Mouse (Mus musculus) midbrain, embryonic 10.5 days (tissue): ENCODE measurements around the gene Gm20388. TPM values are rescaled to one million over a fixed set of nuclear protein-coding genes. Genes with fewer than 3 reads are reported as not detected.

Experiments
- DNase-seq: peaks from one replicate; pipeline ENCODE4 v3.0.0-alpha.2; 2017; ENCODE audit warnings: low spot score
- H3K27ac ChIP-seq: fragments of 300-500 bp; sonication (generic); replicated peaks from 2 replicates; pipeline ENCODE4 v1.5.1; 2016; ENCODE audit warnings: mild to moderate bottlenecking
- H3K27me3 ChIP-seq: fragments of 300-500 bp; sonication (generic); 2 replicates; pipeline ENCODE4 v1.6.1; 2016; ENCODE audit warnings: low read depth, mild to moderate bottlenecking; ENCODE audit not compliant: poor library complexity, severe bottlenecking
- H3K36me3 ChIP-seq: fragments of 300-500 bp; sonication (generic); 2 replicates; pipeline ENCODE4 v1.6.1; 2016; ENCODE audit warnings: mild to moderate bottlenecking, moderate library complexity
- H3K4me1 ChIP-seq: fragments of 300-500 bp; sonication (generic); 2 replicates; pipeline ENCODE4 v1.6.1; 2016
- H3K4me3 ChIP-seq: fragments of 300-500 bp; sonication (generic); 2 replicates; pipeline ENCODE4 v1.5.1; 2016; ENCODE audit warnings: mild to moderate bottlenecking, moderate library complexity
- H3K9me3 ChIP-seq: fragments of 300-500 bp; sonication (generic); replicated peaks from 2 replicates; pipeline ENCODE4 v1.6.1; 2016; ENCODE audit warnings: mild to moderate bottlenecking
- WGBS: fragments of 180-500 bp; shearing (Covaris S2); methylation state at CpG from one replicate; pipeline ENCODE4 v1.1.7; 2016; 5-methylcytosine and 5-hydroxymethylcytosine counted together
- polyA plus RNA-seq: library from polyadenylated mRNA; unstranded; fragments of >200 nt; fragmentation: Nextera tagmentation; extraction: Ambion mirVana; gene quantifications from 2 replicates; pipeline ENCODE4 v1.2.1, GENCODE M21; 2016

The Gm20388 gene
- polyA plus RNA-seq, 1 experiment from 2014 or later, result 7.1 TPM

DNA sequence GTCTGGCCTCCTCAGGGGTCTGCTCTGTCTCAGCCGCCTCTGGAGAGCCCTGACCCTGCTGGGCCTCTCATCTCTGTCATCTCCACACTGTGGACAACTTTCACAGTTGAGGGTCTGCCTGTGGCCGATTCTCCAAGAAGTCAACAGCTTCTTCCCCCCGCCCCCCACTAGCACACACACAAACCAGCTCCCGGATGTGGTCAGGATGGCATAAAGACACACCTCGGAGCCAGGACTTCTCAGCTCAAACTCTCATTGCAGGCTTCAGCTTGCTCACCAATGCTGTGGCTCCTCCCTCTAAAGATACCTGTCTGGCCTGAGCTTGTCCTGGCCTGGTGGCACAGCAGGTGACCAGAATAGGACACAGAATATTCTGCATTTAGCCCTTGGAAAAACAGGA, 977.4 kb downstream of the Gm20388 start:
- Histone ChIP-seq H3K4me1 (peaks cover 19% of the 10 kb centered on the region), H3K27ac (no peak overlapping the region), H3K4me3 (no peak overlapping the region), H3K9me3 (no peaks in the 10 kb centered on the region), H3K36me3 (no peaks in the 10 kb centered on the region), H3K27me3 (peaks cover 100% of the 10 kb centered on the region)
- 60% methylated on average over 5 of the region's 5 CpGs for WGBS
- DNase-seq, result no peak

DNA sequence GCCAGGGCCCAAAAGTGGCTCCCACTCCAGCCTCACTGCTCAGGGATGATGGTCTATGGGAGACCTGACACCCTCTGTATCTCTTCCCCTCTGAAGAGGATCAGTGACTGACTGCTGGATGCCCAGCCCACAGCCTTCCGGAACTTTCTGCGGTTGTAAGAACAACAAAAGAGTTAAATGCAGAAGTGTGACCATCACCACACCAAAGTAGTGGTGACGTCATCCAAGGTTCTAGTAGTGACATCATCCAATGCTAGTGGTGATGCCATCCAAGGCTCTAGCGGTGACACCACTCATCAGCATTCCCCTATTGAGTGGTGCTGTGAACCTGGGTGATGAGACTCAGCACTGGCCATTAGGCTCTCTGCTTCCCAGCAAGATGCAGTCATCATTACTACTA, 978.5 kb downstream of the Gm20388 start:
- no peak overlapping the region for H3K4me3 ChIP-seq
- H3K9me3 ChIP-seq, result no peaks in the 10 kb centered on the region
- no peak for DNase-seq
- H3K36me3 ChIP-seq, result no peaks in the 10 kb centered on the region
- peaks cover 100% of the 10 kb centered on the region for H3K27me3 ChIP-seq
- H3K4me1 ChIP-seq, result peaks cover 21% of the 10 kb centered on the region
- no peak overlapping the region for H3K27ac ChIP-seq
- WGBS, result 89% methylated on average over 4 of the region's 4 CpGs

DNA sequence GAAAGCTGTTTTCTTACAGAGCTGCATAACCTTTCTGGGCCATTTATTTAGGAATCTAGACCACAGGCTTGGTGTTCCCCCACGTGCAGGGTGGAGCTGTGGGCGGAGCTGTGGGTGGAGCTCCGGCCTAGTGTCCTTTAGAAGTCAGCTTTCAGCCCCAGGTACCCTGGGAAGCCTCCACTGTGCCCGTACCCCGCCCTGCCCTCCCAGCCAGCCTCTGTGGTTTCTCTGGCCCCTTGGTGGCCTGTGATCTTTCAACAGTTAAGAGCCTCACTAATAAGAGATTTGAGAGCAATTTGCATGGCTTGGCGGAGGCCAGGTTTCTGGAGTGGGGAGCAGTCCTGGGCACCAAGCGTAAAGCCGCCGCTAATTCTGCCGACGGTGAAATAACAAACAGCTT, 979.4 kb downstream of the Gm20388 start:
- Histone ChIP-seq H3K27me3 (peaks cover 100% of the 10 kb centered on the region), H3K36me3 (no peaks in the 10 kb centered on the region), H3K9me3 (no peaks in the 10 kb centered on the region), H3K4me3 (peak overlapping the region; percentile 32; the same call in 1 of the 2 replicates), H3K4me1 (peaks cover 30% of the 10 kb centered on the region), H3K27ac (no peak overlapping the region)
- 2% methylated on average over 11 of the region's 11 CpGs for whole genome bisulfite sequencing
- DNase-seq, result no peak

DNA sequence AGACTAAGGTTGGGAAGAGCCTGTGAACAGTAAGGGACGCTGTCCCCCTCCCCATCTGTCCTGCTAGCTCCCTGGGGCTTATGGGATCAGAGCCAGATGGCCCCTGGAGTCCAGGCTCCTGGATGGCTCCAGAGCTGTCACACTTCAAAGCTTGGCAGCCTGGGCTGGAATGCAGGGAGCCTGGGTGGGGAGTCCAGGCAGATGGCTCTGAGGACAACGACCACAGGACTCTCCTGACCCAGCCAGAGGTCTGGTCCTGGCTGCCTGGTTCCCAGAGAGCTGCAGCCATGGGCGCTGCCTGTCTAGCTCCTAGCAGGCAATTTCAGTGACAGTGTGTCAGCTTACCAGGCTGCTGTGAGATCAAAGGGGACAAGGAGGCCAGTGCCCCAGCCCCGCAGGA, 984.4 kb downstream of the Gm20388 start:
- Histone ChIP-seq H3K9me3 (no peaks in the 10 kb centered on the region; the same call in 1 of the 2 replicates), H3K36me3 (no peaks in the 10 kb centered on the region), H3K4me3 (peak overlapping the region; percentile 48), H3K27me3 (peaks cover 90% of the 10 kb centered on the region), H3K27ac (peak overlapping the region; percentile 24; the same call in 1 of the 2 replicates), H3K4me1 (peaks cover 37% of the 10 kb centered on the region)
- DNase-seq, result no peak
- whole genome bisulfite sequencing, result 7% methylated on average over 4 of the region's 4 CpGs

DNA sequence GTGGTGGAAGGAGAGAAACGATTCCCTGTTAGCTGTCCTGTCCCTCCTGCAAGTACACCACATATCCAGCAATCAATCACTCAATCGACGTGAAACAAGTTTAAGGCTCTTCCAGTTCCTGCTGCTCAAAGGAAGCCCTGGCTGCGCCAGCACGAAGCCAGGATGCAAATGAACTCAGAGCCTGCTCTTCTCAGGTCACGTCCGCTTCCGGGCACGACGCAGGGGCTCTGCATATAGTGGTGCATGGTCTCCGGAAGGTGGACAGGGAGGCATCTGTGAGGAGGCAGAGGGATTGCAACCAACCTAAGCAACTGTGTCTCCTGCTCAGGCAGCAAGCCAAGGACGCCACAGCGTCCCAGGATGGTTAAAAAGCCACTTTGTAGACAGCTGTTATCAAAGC, 985.0 kb downstream of the Gm20388 start:
- Histone ChIP-seq H3K4me3 (peak overlapping the region; percentile 48), H3K4me1 (peaks cover 33% of the 10 kb centered on the region), H3K27ac (peak overlapping the region; percentile 24; the same call in 1 of the 2 replicates), H3K36me3 (no peaks in the 10 kb centered on the region), H3K27me3 (peaks cover 89% of the 10 kb centered on the region), H3K9me3 (no peaks in the 10 kb centered on the region; the same call in 1 of the 2 replicates)
- DNase-seq, result peak; percentile 52
- 2% methylated on average over 13 of the region's 13 CpGs for WGBS

DNA sequence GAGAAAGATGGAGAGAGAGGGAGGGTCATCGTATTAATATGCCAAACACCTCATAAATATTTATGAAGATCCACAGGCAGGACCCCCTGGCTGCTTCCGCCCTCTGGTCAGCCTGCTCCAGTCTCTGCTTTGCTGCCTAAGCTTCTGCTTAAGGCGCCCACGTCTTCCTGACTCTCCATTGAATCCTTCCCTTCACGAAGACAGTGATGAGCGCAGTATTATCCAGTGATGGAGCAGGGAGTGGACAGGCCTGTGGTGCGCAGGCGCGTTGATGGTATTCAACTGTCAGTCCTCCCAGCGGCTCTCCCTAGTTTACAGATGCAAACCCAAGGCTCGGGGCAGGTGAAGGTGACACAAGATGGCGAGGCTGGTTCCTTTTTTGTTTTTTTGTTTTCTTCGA, 985.6 kb downstream of the Gm20388 start:
- peak overlapping the region; percentile 48 for H3K4me3 ChIP-seq
- H3K27me3 ChIP-seq, result peaks cover 89% of the 10 kb centered on the region
- 32% methylated on average over 13 of the region's 13 CpGs for WGBS
- no peak for DNase-seq
- no peak overlapping the region for H3K27ac ChIP-seq
- peaks cover 33% of the 10 kb centered on the region for H3K4me1 ChIP-seq
- no peaks in the 10 kb centered on the region for H3K36me3 ChIP-seq
- H3K9me3 ChIP-seq, result no peaks in the 10 kb centered on the region; the same call in 1 of the 2 replicates

DNA sequence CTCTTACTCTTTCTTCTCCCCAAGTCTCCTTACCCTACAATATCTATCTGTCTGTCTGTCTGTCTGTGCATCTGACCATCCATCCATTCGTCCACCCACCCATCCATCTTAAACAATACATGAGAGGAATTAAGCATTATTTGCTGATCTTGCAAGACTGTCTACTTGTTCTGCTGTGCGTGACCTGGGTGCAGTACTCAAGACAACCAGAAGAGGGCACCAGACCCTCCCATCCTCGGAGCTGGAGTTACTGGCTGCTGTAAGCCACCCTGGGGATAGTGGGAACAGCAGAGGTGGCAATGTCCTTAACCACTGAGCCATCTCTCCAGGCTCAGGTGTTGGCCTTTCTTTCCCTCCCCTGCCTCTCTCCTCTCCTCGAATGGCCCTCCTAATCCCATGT, 987.4 kb downstream of the Gm20388 start:
- no peaks in the 10 kb centered on the region; the same call in 1 of the 2 replicates for H3K9me3 ChIP-seq
- WGBS, result 57% methylated on average over 4 of the region's 4 CpGs
- H3K4me1 ChIP-seq, result peaks cover 47% of the 10 kb centered on the region
- DNase-seq, result peak; percentile 69
- no peak overlapping the region for H3K27ac ChIP-seq
- H3K27me3 ChIP-seq, result peaks cover 89% of the 10 kb centered on the region
- no peaks in the 10 kb centered on the region for H3K36me3 ChIP-seq
- no peak overlapping the region for H3K4me3 ChIP-seq

DNA sequence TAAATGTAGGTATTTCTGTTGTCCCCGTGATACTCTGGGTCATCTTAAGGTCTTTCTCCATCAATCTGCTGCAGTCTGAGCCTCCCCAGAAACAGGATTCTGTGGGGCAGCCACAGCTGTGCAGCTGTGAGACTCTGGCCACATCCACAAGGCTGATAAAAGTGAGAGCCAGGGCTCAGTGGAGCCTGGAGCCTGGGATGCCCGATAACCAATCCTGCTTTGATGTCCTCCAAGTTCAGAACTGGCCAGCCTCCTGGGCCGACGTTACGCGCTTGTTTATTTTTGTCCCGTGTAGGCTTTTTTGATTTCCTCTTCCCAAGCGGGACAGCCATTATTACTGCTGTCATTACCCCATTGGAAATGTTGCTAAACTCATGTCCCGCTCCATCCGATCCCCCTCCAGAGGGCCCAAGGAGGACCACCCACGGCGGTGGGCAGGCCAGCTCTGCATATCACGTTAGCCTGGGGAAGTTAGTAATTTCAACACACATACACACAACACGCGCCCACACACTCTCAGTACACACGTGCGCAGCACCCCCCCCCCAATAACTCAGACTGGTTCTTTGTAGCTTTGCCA, 988.3 kb downstream of the Gm20388 start:
- 70% methylated on average over 17 of the region's 17 CpGs for WGBS
- Histone ChIP-seq H3K9me3 (no peaks in the 10 kb centered on the region; the same call in 1 of the 2 replicates), H3K27me3 (peaks cover 85% of the 10 kb centered on the region), H3K36me3 (no peaks in the 10 kb centered on the region), H3K27ac (no peak overlapping the region), H3K4me1 (peaks cover 47% of the 10 kb centered on the region), H3K4me3 (no peak overlapping the region)
- DNase-seq, result no peak

DNA sequence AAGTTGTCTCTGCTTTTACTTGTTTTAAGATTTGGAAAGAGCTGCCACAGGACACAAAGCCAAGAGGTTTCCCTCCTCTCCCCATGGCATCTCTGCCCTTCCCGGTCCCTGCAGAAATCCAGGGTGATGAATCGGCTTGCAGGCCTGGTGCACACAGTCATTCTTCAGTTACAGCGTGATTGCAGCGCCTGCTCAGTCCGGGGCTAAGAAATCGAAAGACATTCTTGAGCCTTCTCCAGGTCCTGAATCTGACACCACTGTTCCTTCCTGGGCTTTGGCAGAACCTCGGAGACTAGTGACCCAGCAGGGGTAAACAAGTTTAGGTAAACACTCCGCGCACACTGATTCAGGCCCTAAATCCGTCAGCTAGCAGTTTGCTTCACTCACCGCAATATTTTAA, 991.7 kb downstream of the Gm20388 start:
- WGBS, result 34% methylated on average over 11 of the region's 11 CpGs
- H3K4me3 ChIP-seq, result no peak overlapping the region
- H3K4me1 ChIP-seq, result peaks cover 18% of the 10 kb centered on the region
- H3K36me3 ChIP-seq, result no peaks in the 10 kb centered on the region
- DNase-seq, result no peak
- no peaks in the 10 kb centered on the region; the same call in 1 of the 2 replicates for H3K9me3 ChIP-seq
- H3K27me3 ChIP-seq, result peaks cover 51% of the 10 kb centered on the region
- no peak overlapping the region for H3K27ac ChIP-seq

DNA sequence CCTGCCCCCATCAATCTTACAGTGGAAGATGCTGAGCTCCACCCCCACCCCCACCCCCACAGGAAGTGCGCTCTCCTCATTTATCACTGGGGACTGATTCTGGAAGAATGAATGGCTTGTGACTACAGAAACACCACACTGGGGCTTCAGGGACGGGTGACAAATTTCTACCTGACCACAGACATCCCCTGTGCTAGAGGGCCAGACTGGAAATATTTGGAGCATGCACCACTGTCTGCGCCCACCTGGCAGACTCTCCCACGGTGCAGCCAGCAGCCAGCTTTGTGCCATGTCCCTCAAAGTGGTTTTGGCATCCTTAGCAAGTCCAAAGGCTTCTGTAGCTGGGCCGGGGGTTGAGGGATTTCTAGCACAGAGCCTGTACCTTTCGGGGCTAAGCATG, 997.0 kb downstream of the Gm20388 start:
- Histone ChIP-seq H3K4me3 (no peak overlapping the region), H3K4me1 (peaks cover 20% of the 10 kb centered on the region), H3K9me3 (no peaks in the 10 kb centered on the region), H3K27ac (no peak overlapping the region), H3K27me3 (peaks cover 19% of the 10 kb centered on the region), H3K36me3 (no peaks in the 10 kb centered on the region)
- 70% methylated on average over 6 of the region's 6 CpGs for WGBS
- DNase-seq, result no peak

DNA sequence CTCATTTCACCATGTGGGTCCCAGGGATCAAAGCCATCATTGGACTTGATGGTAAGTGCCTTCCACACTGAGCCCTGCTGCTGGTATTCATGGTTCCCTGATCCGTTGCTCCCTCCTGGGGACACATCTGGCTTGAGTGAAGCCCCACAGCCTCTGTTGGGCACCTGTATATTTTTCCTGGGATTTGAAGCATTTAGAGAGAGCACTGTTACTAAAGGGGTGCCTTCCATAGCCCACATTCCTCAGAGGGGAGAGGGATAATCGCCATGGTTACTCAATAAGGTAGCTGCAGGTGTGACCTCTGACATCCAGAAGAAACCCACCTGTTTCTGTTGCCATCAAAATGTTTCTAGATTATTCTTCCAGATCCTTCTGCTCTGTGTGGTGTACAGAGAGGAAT, 1000.3 kb downstream of the Gm20388 start:
- no peak overlapping the region for H3K4me3 ChIP-seq
- 78% methylated on average over 2 of the region's 2 CpGs for WGBS
- DNase-seq, result no peak
- no peaks in the 10 kb centered on the region for H3K9me3 ChIP-seq
- H3K27me3 ChIP-seq, result peaks cover 16% of the 10 kb centered on the region
- no peak overlapping the region for H3K27ac ChIP-seq
- peaks cover 14% of the 10 kb centered on the region for H3K4me1 ChIP-seq
- H3K36me3 ChIP-seq, result no peaks in the 10 kb centered on the region

DNA sequence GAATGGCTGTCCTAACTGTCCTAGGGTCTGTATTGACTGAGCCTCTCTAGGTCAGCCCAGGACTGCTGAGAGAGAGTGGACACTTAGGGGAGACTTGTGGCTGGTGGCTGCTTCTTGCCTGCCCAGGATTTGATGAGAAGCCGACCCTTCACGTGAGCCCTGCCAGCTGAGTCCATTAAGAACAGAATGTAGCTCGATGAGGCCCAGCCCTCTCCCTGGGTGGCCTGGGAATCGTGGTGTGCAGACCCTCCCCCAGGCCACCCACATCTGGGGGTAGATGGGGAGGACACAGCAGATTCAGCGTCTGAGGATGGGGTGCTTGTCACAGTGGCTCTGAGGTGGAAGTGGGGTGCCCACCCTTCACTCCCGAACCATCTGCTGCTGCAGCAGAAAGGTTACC, 1001.8 kb downstream of the Gm20388 start:
- no peaks in the 10 kb centered on the region for H3K9me3 ChIP-seq
- no peak overlapping the region; the same call in 1 of the 2 replicates for H3K27ac ChIP-seq
- H3K27me3 ChIP-seq, result peaks cover 29% of the 10 kb centered on the region
- no peak for DNase-seq
- no peak overlapping the region for H3K4me3 ChIP-seq
- 36% methylated on average over 6 of the region's 6 CpGs for WGBS
- peaks cover 14% of the 10 kb centered on the region for H3K4me1 ChIP-seq
- no peaks in the 10 kb centered on the region for H3K36me3 ChIP-seq

DNA sequence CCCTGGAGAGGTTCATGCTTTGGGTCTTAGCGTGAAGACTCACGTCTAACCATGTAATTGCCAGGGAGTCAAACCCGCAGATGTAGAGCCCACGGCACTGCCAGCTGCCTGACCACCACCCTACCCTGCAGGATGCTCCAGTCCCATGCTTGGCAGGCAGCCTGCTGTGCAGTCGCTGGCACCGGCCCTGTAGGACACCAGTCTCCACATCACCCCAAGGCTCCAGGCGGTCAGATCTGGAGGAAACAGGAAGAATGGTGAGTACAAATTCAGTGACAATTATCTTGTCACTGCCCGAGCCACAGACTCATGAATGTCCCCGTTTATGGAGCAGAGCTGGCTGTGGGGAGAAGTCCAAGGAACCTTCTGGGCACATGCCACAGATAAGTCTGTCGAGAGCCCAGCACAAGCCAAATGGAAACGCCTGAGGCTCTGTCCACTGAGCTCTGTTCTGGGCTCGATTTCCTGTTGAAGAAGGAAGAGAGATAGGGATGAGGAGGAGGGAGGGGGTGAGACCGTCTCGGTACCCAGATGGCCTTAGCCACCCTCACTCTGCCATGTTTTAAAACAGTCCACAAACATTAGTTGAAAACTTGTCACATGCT, 1006.3 kb downstream of the Gm20388 start:
- H3K27me3 ChIP-seq, result peaks cover 24% of the 10 kb centered on the region
- DNase-seq, result no peak
- H3K27ac ChIP-seq, result no peak overlapping the region
- H3K36me3 ChIP-seq, result no peaks in the 10 kb centered on the region
- no peak overlapping the region for H3K4me3 ChIP-seq
- 85% methylated on average over 14 of the region's 14 CpGs for WGBS
- peaks cover 4% of the 10 kb centered on the region; the same call in 1 of the 2 replicates for H3K4me1 ChIP-seq
- H3K9me3 ChIP-seq, result no peaks in the 10 kb centered on the region
